ENCODE assay signal across 9 mouse cellular contexts in genomic region chr12:91587077-91587476, GRCm38 (mm10). TPM values are rescaled to one million over a fixed set of nuclear protein-coding genes. Genes with fewer than 3 reads are reported as not detected.
A peak's percentile ranks its signal among the peaks of the same experiment; 100 is the strongest.
DNase-seq lines count a peak whose midpoint lies in the region; ATAC-seq and TF ChIP-seq lines count a peak whose summit lies in the region.
"Had no signal": no experiment of that assay in that cellular context is flagged by ENCODE, and none has a peak within 500 bp of the region (broad histone marks: within the 10 kb centered on the region; RNA-seq: fewer than 3 reads in every experiment).

No protein-coding gene starts in this region.

- TF ChIP-seq CTCF in heart, adult 2 months (IDR thresholded peaks at IDR 0.05): no peak
- TF ChIP-seq CTCF in G1E (IDR thresholded peaks at IDR 0.05; ENCODE audit: low read depth, low read length): no peak

- H3K36me3 ChIP-seq in heart, embryonic 13.5 days: peaks cover 38% of the 10 kb centered on the region
- H3K36me3 ChIP-seq in heart, adult 2 months (ENCODE audit: control insufficient read depth, insufficient read depth, low read length): peaks cover 17% of the 10 kb centered on the region
- H3K36me3 ChIP-seq in G1E (replicated peaks): peaks cover 48% of the 10 kb centered on the region
- peaks cover 45% of the 10 kb centered on the region for H3K36me3 ChIP-seq in hindbrain, embryonic 10.5 days
- peaks cover 10% of the 10 kb centered on the region; the same call in 1 of the 2 replicates for H3K36me3 ChIP-seq in macrophage (ENCODE audit: inconsistent target)

- no peak for TF ChIP-seq POLR2A in heart, adult 2 months (IDR thresholded peaks at IDR 0.05; ENCODE audit: insufficient read depth, low read depth, low read length)

- H3K9ac ChIP-seq in heart, embryonic 13.5 days: peak overlapping the region; percentile 100
- no peak overlapping the region for H3K9ac ChIP-seq in heart, adult 2 months (ENCODE audit: low read depth, low read length)

- DNase-seq in heart, adult 2 months: no peak
- DNase-seq in G1E (ENCODE audit: low spot score): no peak
- no peak for DNase-seq in hindbrain, embryonic 10.5 days (ENCODE audit: low spot score)
- no peak for DNase-seq in c-Kit-positive CD71-positive TER-119-positive erythroid progenitor cells, embryonic 14.5 days (ENCODE audit: low spot score)
- no peak for DNase-seq in ovary, adult 18-20 months (ENCODE audit: low spot score)
- no peak for DNase-seq in adrenal gland, postnatal 14 days
- DNase-seq: thymus, adult 18-20 months had no signal

- H3K4me1 ChIP-seq in heart, embryonic 13.5 days: peaks cover 42% of the 10 kb centered on the region
- H3K4me1 ChIP-seq in heart, adult 2 months (ENCODE audit: control insufficient read depth, insufficient read depth, low read length): peaks cover 7% of the 10 kb centered on the region
- H3K4me1 ChIP-seq in G1E (ENCODE audit: insufficient read depth, low read depth, low read length): peaks cover 55% of the 10 kb centered on the region
- H3K4me1 ChIP-seq in hindbrain, embryonic 10.5 days (replicated peaks): peaks cover 19% of the 10 kb centered on the region

- 54% methylated on average over 3 of the region's 3 CpGs for WGBS in heart, embryonic 13.5 days
- 73% methylated on average over 3 of the region's 3 CpGs for WGBS in heart, adult 2 months
- 61% methylated on average over 3 of the region's 3 CpGs for WGBS in hindbrain, embryonic 10.5 days
- 68% methylated on average over 3 of the region's 3 CpGs for WGBS in macrophage (ENCODE audit: missing documents)

- ATAC-seq in heart, embryonic 13.5 days (ENCODE audit: extremely low read depth, insufficient number of reproducible peaks, low FRiP score, low TSS enrichment): no peak
- ATAC-seq in G1E (ENCODE audit: extremely low read depth, insufficient number of reproducible peaks, low FRiP score, poor library complexity, severe bottlenecking): no peak

- no peak overlapping the region for H3K27ac ChIP-seq in heart, embryonic 13.5 days (replicated peaks)
- H3K27ac ChIP-seq in heart, adult 2 months: no peak overlapping the region
- peak overlapping the region; percentile 100; the same call in 1 of the 2 replicates for H3K27ac ChIP-seq in hindbrain, embryonic 10.5 days
- H3K27ac ChIP-seq in macrophage: peak overlapping the region; percentile 91

- peak overlapping the region; percentile 89 for H3K4me3 ChIP-seq in heart, embryonic 13.5 days
- H3K4me3 ChIP-seq in heart, adult 2 months: no peak overlapping the region
- peak overlapping the region; percentile 82; the same call in 1 of the 2 replicates for H3K4me3 ChIP-seq in G1E (ENCODE audit: low read depth, low read length)
- peak overlapping the region; percentile 89 for H3K4me3 ChIP-seq in hindbrain, embryonic 10.5 days
- peak overlapping the region; percentile 75 for H3K4me3 ChIP-seq in macrophage (ENCODE audit: inconsistent target)

- no peaks in the 10 kb centered on the region for H3K79me2 ChIP-seq in heart, adult 2 months (replicated peaks; ENCODE audit: control insufficient read depth, insufficient read depth, low read length)
- peaks cover 64% of the 10 kb centered on the region for H3K79me2 ChIP-seq in macrophage (ENCODE audit: inconsistent target)

- intact Hi-C loops in heart, adult 2 months (cut with DNase I): loop anchor here (5.0 kb wide), 1 partner anchor 260 kb away; the partner anchor contains the start of gene Sel1l

- no peaks in the 10 kb centered on the region for H3K9me3 ChIP-seq in heart, embryonic 13.5 days
- peaks cover 2% of the 10 kb centered on the region; the same call in 1 of the 2 replicates for H3K9me3 ChIP-seq in G1E (replicated peaks)
- H3K9me3 ChIP-seq in hindbrain, embryonic 10.5 days: no peaks in the 10 kb centered on the region

- H3K4me2 ChIP-seq in heart, embryonic 13.5 days: peak overlapping the region; percentile 76

- H3K27me3 ChIP-seq in heart, embryonic 13.5 days (replicated peaks): no peaks in the 10 kb centered on the region
- H3K27me3 ChIP-seq in heart, adult 2 months (ENCODE audit: control insufficient read depth, insufficient read depth, low read length): no peaks in the 10 kb centered on the region
- H3K27me3 ChIP-seq in G1E (ENCODE audit: insufficient read depth, low read length): no peaks in the 10 kb centered on the region
- no peaks in the 10 kb centered on the region for H3K27me3 ChIP-seq in hindbrain, embryonic 10.5 days (ENCODE audit: insufficient read depth, poor library complexity, severe bottlenecking)

- TF ChIP-seq EP300 in heart, adult 2 months (IDR thresholded peaks at IDR 0.05; ENCODE audit: insufficient read depth, low read depth, low read length): no peak

RNA-seq across cellular contexts. Expression of gene Gtf2a1, which starts 3.2 kb away (rescaled TPM):
- 27.3 and 28.1 TPM in 2 replicates for polyA plus RNA-seq in heart, embryonic 13.5 days (2015; fragmentation: Nextera tagmentation; extraction: Ambion mirVana)
- total RNA-seq in heart, adult 2 months (2021): 10 to 100 TPM; 25.3 to 28.3 TPM
- 9.1 and 12.3 TPM in 2 replicates for polyA plus RNA-seq in heart, adult 2 months (2012; rRNA removed)
- total RNA-seq in G1E (2014; fragmentation: Nextera tagmentation) (153 and 157 TPM in 2 replicates), G1E (2017) (62.3 and 76.3 TPM in 2 replicates)
- polyA plus RNA-seq in G1E (2012) (10.3 and 13.5 TPM in 2 replicates), macrophage (2018) (25.3 to 34.3 TPM (median 28.7 TPM) in 3 replicates)
- 61.5 and 62.8 TPM in 2 replicates for polyA plus RNA-seq in hindbrain, embryonic 10.5 days (2016; fragmentation: Nextera tagmentation; extraction: Ambion mirVana)
- 100 to 1,000 TPM in 12 of 26 experiments, 10 to 100 TPM in 14; 50.2 to 185 (median 97.3) TPM for total RNA-seq in macrophage (2018; cell fraction: chromatin; rRNA removed)
- 10 to 100 TPM; 53.8 to 87.8 (median 73.5) TPM for total RNA-seq in macrophage (2018; cell fraction: cytosol; rRNA removed)
- 100 to 1,000 TPM in 2 of 26 experiments, 10 to 100 TPM in 24; 53.2 to 115 (median 85.2) TPM for total RNA-seq in macrophage (2018; cell fraction: nucleus; rRNA removed)
- total RNA-seq in adrenal gland, postnatal 14 days (2021): 39.4 and 40.6 TPM in 2 replicates

Comparison
In these comparisons a context has a peak if more than half of its experiments do, and no peak if none do; other contexts are left out.
1. H3K27ac ChIP-seq: peak in hindbrain, embryonic 10.5 days (single experiment) and macrophage (single experiment); none in heart, embryonic 13.5 days (single experiment) and heart, adult 2 months (single experiment).